Comparison of ENCODE assay signal across 24 mouse cellular contexts in the genomic region with DNA sequence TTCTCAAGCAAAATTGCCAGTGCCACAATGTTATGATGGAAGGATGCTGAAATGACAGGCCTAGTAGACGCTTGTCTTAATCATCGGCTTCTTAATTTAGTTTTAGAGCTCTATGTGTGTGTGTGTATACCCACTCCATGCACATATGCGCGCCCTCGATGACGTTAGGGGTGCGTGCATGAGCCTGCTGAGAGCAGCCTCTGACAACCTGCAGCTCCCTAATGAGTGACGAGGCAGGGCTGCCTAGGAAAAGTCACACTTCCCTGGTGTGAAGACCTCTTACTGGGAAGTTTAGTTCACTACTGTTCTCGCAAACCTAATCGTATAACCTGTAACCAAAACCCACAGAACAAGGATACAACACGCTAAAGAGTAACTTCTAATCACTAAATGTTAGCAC. TPM values are rescaled to one million over a fixed set of nuclear protein-coding genes. Genes with fewer than 3 reads are reported as not detected.
DNase-seq lines count a peak whose midpoint lies in the region; ATAC-seq and TF ChIP-seq lines count a peak whose summit lies in the region.
"Had no signal": no experiment of that assay in that cellular context is flagged by ENCODE, and none has a peak within 500 bp of the region (broad histone marks: within the 10 kb centered on the region; RNA-seq: fewer than 3 reads in every experiment).

No protein-coding gene starts in this region.

- intact Hi-C loops in left cerebral cortex, postnatal 14 days (cut with DNase I), result loop anchor here (10.0 kb wide), 2 partner anchors 705 to 1965 kb away; a partner anchor contains a TSS
- intact Hi-C loops in left cerebral cortex, postnatal 36 days (cut with DNase I), result loop anchor here (2.0 to 10.0 kb wide), 5 partner anchors 13 to 1965 kb away; a partner anchor contains a TSS

- ATAC-seq in forebrain, postnatal 0 days, result no peak

- H3K4me2 ChIP-seq in forebrain, postnatal 0 days (ENCODE audit: low read depth), result peak overlapping the region; percentile 70
- H3K4me2 ChIP-seq: embryonic facial prominence, embryonic 12.5 days; hindbrain, embryonic 13.5 days had no signal

- H3K9me3 ChIP-seq in embryonic facial prominence, embryonic 10.5 days, result no peaks in the 10 kb centered on the region
- H3K9me3 ChIP-seq in forebrain, postnatal 0 days (ENCODE audit: low read length), result no peaks in the 10 kb centered on the region
- H3K9me3 ChIP-seq: embryonic facial prominence, embryonic 12.5 days; hindbrain, embryonic 13.5 days had no signal

- DNase-seq in left cerebral cortex, postnatal 14 days (ENCODE audit: low spot score in 2 of 2), result peak; percentile 9 to 41
- no peak for DNase-seq in left cerebral cortex, postnatal 36 days (ENCODE audit: low spot score in 2 of 2)
- peak; percentile 67 for DNase-seq in brain, adult 2 months (ENCODE audit: low read depth, low spot score)
- DNase-seq in embryonic facial prominence, embryonic 10.5 days (ENCODE audit: low spot score), result peak; percentile 22
- DNase-seq in forebrain, postnatal 0 days, result peak; percentile 85
- no peak for DNase-seq in lung, postnatal 10 days
- DNase-seq in kidney, postnatal 36 days, result no peak
- no peak for DNase-seq in adrenal gland, postnatal 14 days
- DNase-seq: adrenal gland, adult 2 months; cerebellum, adult 9-10 months; gastrocnemius, adult 2 months; heart, adult 18-20 months; kidney, adult 18-20 months; liver; lung, adult 18-20 months had no signal

- H3K4me3 ChIP-seq in embryonic facial prominence, embryonic 10.5 days, result peak overlapping the region; percentile 38; the same call in 1 of the 2 replicates
- peak overlapping the region; percentile 83 for H3K4me3 ChIP-seq in forebrain, postnatal 0 days (ENCODE audit: low read depth, low read length)
- H3K4me3 ChIP-seq: embryonic facial prominence, embryonic 12.5 days; gastrocnemius, adult 2 months; hindbrain, embryonic 13.5 days had no signal

- 3% methylated on average over 11 of the region's 11 CpGs for WGBS in embryonic facial prominence, embryonic 10.5 days
- WGBS in forebrain, postnatal 0 days, result 4% methylated on average over 11 of the region's 11 CpGs

- peak overlapping the region; percentile 99 for H3K9ac ChIP-seq in forebrain, postnatal 0 days
- H3K9ac ChIP-seq: embryonic facial prominence, embryonic 12.5 days; hindbrain, embryonic 13.5 days had no signal

- TF ChIP-seq CTCF in forebrain, postnatal 0 days (IDR thresholded peaks at IDR 0.05; ENCODE audit: low read depth), result no peak

- H3K36me3 ChIP-seq in embryonic facial prominence, embryonic 10.5 days (replicated peaks), result no peaks in the 10 kb centered on the region
- H3K36me3 ChIP-seq in forebrain, postnatal 0 days (ENCODE audit: insufficient read depth), result no peaks in the 10 kb centered on the region
- H3K36me3 ChIP-seq: embryonic facial prominence, embryonic 12.5 days; hindbrain, embryonic 13.5 days had no signal

- peaks cover 11% of the 10 kb centered on the region for H3K4me1 ChIP-seq in embryonic facial prominence, embryonic 10.5 days
- 0 out of 2 replicates have a peak, but pooled peaks cover 17% of the 10 kb centered on the region for H3K4me1 ChIP-seq in forebrain, postnatal 0 days (ENCODE audit: insufficient read depth)

- peaks cover 100% of the 10 kb centered on the region for H3K27me3 ChIP-seq in embryonic facial prominence, embryonic 10.5 days (replicated peaks; ENCODE audit: low read depth, poor library complexity, severe bottlenecking)
- H3K27me3 ChIP-seq in forebrain, postnatal 0 days (ENCODE audit: insufficient read depth, low read length), result no peaks in the 10 kb centered on the region

- no peak overlapping the region for H3K27ac ChIP-seq in embryonic facial prominence, embryonic 10.5 days (replicated peaks)
- peak overlapping the region; percentile 100 for H3K27ac ChIP-seq in forebrain, postnatal 0 days (ENCODE audit: low read depth, low read length)
- H3K27ac ChIP-seq: embryonic facial prominence, embryonic 12.5 days; gastrocnemius, adult 2 months; hindbrain, embryonic 13.5 days; macrophage had no signal

RNA-seq across cellular contexts. Expression of a gene that starts 3.0 kb away (rescaled TPM):
- total RNA-seq in left cerebral cortex, postnatal 14 days (2021), result 100 to 1,000 TPM; 102 to 128 TPM
- total RNA-seq in left cerebral cortex, postnatal 36 days (2021), result 100 to 1,000 TPM; 110 to 120 TPM
- 3.2 and 4.7 TPM in 2 replicates for polyA plus RNA-seq in embryonic facial prominence, embryonic 10.5 days (2016; fragmentation: Nextera tagmentation; extraction: Ambion mirVana)
- 76.5 and 79.4 TPM in 2 replicates for total RNA-seq in forebrain, postnatal 0 days (2014; rRNA removed)
- 50.8 and 53.4 TPM in 2 replicates for polyA plus RNA-seq in forebrain, postnatal 0 days (2015; fragmentation: Nextera tagmentation; extraction: Ambion mirVana)
- total RNA-seq in adrenal gland, postnatal 14 days (2021), result not detected in 2 replicates
- total RNA-seq: adrenal gland, adult 2 months; gastrocnemius, adult 2 months; heart, adult 18-20 months had no signal
- polyA plus RNA-seq: adrenal gland, adult 2 months; heart, postnatal 0 days; large intestine, adult 2 months; macrophage; neural tube, embryonic 14.5 days; small intestine, adult 2 months; stomach, embryonic 14.5 days had no signal

RNA-seq across cellular contexts. Expression of a gene that starts 5.5 kb away (rescaled TPM):
- 1 to 10 TPM; 7.5 to 7.8 TPM for total RNA-seq in left cerebral cortex, postnatal 14 days (2021)
- total RNA-seq in left cerebral cortex, postnatal 36 days (2021), result 10 to 100 TPM in 1 of 2 experiments, 1 to 10 TPM in 1; 4.7 to 11.3 TPM
- 0.11 and 0.21 TPM in 2 replicates for polyA plus RNA-seq in embryonic facial prominence, embryonic 10.5 days (2016; fragmentation: Nextera tagmentation; extraction: Ambion mirVana)
- 16.1 and 16.8 TPM in 2 replicates for total RNA-seq in forebrain, postnatal 0 days (2014; rRNA removed)
- 0.53 and 0.85 TPM in 2 replicates for polyA plus RNA-seq in forebrain, postnatal 0 days (2015; fragmentation: Nextera tagmentation; extraction: Ambion mirVana)
- total RNA-seq in adrenal gland, postnatal 14 days (2021), result not detected in 2 replicates
- total RNA-seq: adrenal gland, adult 2 months; ES-E14; gastrocnemius, adult 2 months; heart, adult 18-20 months had no signal
- polyA plus RNA-seq: adrenal gland, adult 2 months; heart, postnatal 0 days; hindbrain, embryonic 13.5 days; large intestine, adult 2 months; macrophage; neural tube, embryonic 14.5 days; small intestine, adult 2 months; stomach, embryonic 14.5 days had no signal

Comparison
In these comparisons a context has a peak if more than half of its experiments do, and no peak if none do; other contexts are left out.
1. DNase-seq: peak in left cerebral cortex, postnatal 14 days (2 of 2), brain, adult 2 months (single experiment), embryonic facial prominence, embryonic 10.5 days (single experiment) and forebrain, postnatal 0 days (single experiment); none in left cerebral cortex, postnatal 36 days (0 of 2), lung, postnatal 10 days (single experiment), kidney, postnatal 36 days (0 of 2) and adrenal gland, postnatal 14 days (single experiment).
2. RNA of a gene that starts 3.0 kb away (total RNA-seq): 102 to 128 TPM in left cerebral cortex, postnatal 14 days, 110 to 120 TPM in left cerebral cortex, postnatal 36 days and 76.5 to 79.4 TPM in forebrain, postnatal 0 days; not detected in adrenal gland, postnatal 14 days; every median in the first group is over 10 times any median in the second.